Mouse (Mus musculus): ENCODE data around the gene Phf21a.

- TF ChIP-seq CTCF (IDR thresholded peaks at IDR 0.05; ENCODE audit: extremely low read depth, insufficient read depth, insufficient read length, insufficient replicate concordance) (no peak), POLR2A (IDR thresholded peaks at IDR 0.05; ENCODE audit: low read depth, low read length) (no peak)
These were observed 288.2 kb downstream of the Phf21a start for GRCm38 (mm10) chr2:92381161-92381560.

Measured in spleen, adult 2 months (tissue).